Mouse (Mus musculus): Measurements from ENCODE around the gene Acbd3. TPM values are rescaled to one million over a fixed set of nuclear protein-coding genes. Genes with fewer than 3 reads are reported as not detected.

The Acbd3 gene
- polyA plus RNA-seq, 1 experiment = 28.1 TPM

DNA sequence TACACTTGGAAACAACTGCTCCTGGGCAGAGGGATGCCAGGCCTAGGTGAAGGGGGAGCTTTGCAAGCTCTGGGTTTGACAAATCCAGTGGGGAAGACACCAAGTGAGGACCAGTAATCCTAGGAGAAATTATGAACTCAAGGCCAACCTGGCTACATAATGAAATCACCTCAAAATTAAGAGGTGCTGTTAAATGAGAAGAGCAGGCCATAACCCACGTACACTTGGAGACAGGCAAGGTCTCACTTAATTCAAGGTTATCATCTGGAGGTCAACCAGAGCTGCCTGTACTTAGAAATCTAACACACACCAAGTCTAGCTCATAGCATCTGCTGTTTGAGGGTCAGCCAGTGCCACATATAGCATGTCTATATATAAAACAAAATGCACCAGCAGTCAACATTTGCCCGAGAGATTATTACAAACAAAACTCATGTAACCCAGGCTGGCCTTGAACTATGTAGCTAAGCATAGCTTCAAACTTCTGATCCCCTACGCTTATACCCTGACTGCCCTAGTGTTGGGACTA, 75.7 kb downstream of the Acbd3 start:
- TF ChIP-seq POLR2A (IDR thresholded peaks at IDR 0.05; ENCODE audit: borderline replicate concordance, insufficient read depth, low read length) (no peak), CTCF (IDR thresholded peaks at IDR 0.05; ENCODE audit: borderline replicate concordance, insufficient read depth, low read depth, low read length) (no peak)
- WGBS = 63% methylated on average over 3 of the region's 3 CpGs

More for the DNA sequence above, 75.7 kb downstream of the Acbd3 start:
- Histone ChIP-seq H3K27me3 (ENCODE audit: control insufficient read depth, insufficient read depth, low read length) (no peaks in the 10 kb centered on the region), H3K4me3 (replicated peaks; ENCODE audit: insufficient read depth, low read depth, low read length) (no peak overlapping the region), H3K4me1 (ENCODE audit: control insufficient read depth, insufficient read depth, low read length) (peaks cover 6% of the 10 kb centered on the region; the same call in 1 of the 2 replicates), H3K27ac (ENCODE audit: insufficient read depth, low read length) (no peak overlapping the region)
- no peak for DNase-seq

Other genes with a start within 250 kb of the Acbd3 start
- 7.3 and 8.2 TPM in 2 replicates for gene Stum, start 242.5 kb upstream of the Acbd3 start, polyA plus RNA-seq (2012; rRNA removed)
- gene Parp1, start 157.1 kb upstream of the Acbd3 start, polyA plus RNA-seq (2012; rRNA removed) = 58.1 and 63.1 TPM in 2 replicates
- 5.2 and 5.6 TPM in 2 replicates for gene Lin9, start 84.9 kb upstream of the Acbd3 start, polyA plus RNA-seq (2012; rRNA removed)
- gene Mixl1, start 29.0 kb upstream of the Acbd3 start, polyA plus RNA-seq (2012; rRNA removed) = not detected in 2 replicates
- 463 and 518 TPM in 2 replicates for gene H3f3a, start 87.9 kb downstream of the Acbd3 start, polyA plus RNA-seq (2012; rRNA removed)
- 16.8 and 17.7 TPM in 2 replicates for gene Sde2, start 125.1 kb downstream of the Acbd3 start, polyA plus RNA-seq (2012; rRNA removed)
- gene Lefty2, start 167.1 kb downstream of the Acbd3 start, polyA plus RNA-seq (2012; rRNA removed) = 0.18 TPM in 1 of 2 replicates, not detected in the other
- gene Pycr2, start 178.2 kb downstream of the Acbd3 start, polyA plus RNA-seq (2012; rRNA removed) = 40.2 and 46.8 TPM in 2 replicates
- 3.6 and 3.7 TPM in 2 replicates for gene Lefty1, start 209.0 kb downstream of the Acbd3 start, polyA plus RNA-seq (2012; rRNA removed)
- gene Tmem63a, start 216.3 kb downstream of the Acbd3 start, polyA plus RNA-seq (2012; rRNA removed) = 87.8 and 117 TPM in 2 replicates